ENCODE assay signal across 8 mouse cellular contexts in the genomic region with DNA sequence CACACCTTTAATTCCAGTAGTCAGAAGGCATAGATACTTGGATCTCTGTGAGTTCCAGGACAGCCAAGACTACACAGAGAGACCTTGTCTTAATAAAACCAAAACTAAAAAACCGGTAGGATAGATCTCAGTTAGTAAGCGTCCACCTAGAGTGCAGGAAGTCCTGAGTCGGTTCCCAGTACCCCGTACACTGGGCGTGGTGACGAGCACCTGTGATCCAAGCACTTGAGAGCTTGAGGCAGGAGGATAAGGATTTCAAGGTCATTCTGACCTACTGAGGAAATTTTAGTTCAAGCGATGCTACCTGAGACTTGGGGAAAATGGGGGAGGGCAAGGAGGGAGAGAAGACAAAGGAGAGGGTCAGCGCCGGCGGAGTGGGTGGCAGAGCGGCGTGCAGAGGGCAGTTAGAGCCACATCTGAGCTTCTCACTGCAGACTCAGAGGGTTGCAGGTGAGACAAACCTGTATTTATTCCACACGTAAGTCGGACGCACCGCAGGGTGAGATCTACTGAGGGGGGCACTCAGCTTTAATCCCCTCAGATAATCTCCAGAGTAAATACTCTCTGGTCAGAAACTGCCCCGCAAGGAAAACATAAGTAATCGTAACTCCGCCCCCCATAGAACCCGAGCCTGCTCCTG. TPM values are rescaled to one million over a fixed set of nuclear protein-coding genes. Genes with fewer than 3 reads are reported as not detected.
DNase-seq lines count a peak whose midpoint lies in the region; ATAC-seq and TF ChIP-seq lines count a peak whose summit lies in the region.

No protein-coding gene starts in this region.

- no peak for TF ChIP-seq CTCF in gastrocnemius, adult 2 months (IDR thresholded peaks at IDR 0.05)
- TF ChIP-seq CTCF in spleen, adult 2 months (IDR thresholded peaks at IDR 0.05; ENCODE audit: extremely low read depth, insufficient read depth, insufficient read length, insufficient replicate concordance): no peak

- ATAC-seq in liver, embryonic 11.5 days (replicated peaks; ENCODE audit: low FRiP score): no peak
- peak; percentile 17; the same call in 1 of the 2 replicates for ATAC-seq in stomach, embryonic 16.5 days (ENCODE audit: insufficient read depth, low FRiP score)

- no peaks in the 10 kb centered on the region; the same call in 1 of the 2 replicates for H3K4me1 ChIP-seq in spleen, adult 2 months (ENCODE audit: control insufficient read depth, insufficient read depth, insufficient read length)
- H3K4me1 ChIP-seq in liver, embryonic 11.5 days (replicated peaks; ENCODE audit: control insufficient read depth, insufficient read depth, low read length): 0 out of 2 replicates have a peak, but pooled peaks cover 4% of the 10 kb centered on the region
- H3K4me1 ChIP-seq in stomach, embryonic 16.5 days (ENCODE audit: control insufficient read depth, insufficient read depth, low read length): 0 out of 2 replicates have a peak, but pooled peaks cover 3% of the 10 kb centered on the region

- intact Hi-C loops in gastrocnemius, adult 2 months (cut with DNase I): no loop called here

- peak overlapping the region; percentile 76 for H3K4me2 ChIP-seq in liver, embryonic 11.5 days
- peak overlapping the region; percentile 61 for H3K4me2 ChIP-seq in stomach, embryonic 16.5 days (ENCODE audit: low read depth, low read length)

- H3K9me3 ChIP-seq in liver, embryonic 11.5 days (ENCODE audit: control insufficient read depth, low read length): no peaks in the 10 kb centered on the region
- no peaks in the 10 kb centered on the region for H3K9me3 ChIP-seq in stomach, embryonic 16.5 days (replicated peaks; ENCODE audit: control insufficient read depth, low read length)

- no peak for DNase-seq in gastrocnemius, adult 2 months
- DNase-seq in gastrocnemius, postnatal 25 days: no peak
- DNase-seq in spleen, adult 2 months (ENCODE audit: low read depth in 1 of 2, low spot score in 2 of 2): no peak
- no peak for DNase-seq in spleen, postnatal 36 days (ENCODE audit: low spot score in 2 of 2)
- DNase-seq in liver, embryonic 11.5 days (ENCODE audit: low spot score): no peak
- DNase-seq in adrenal gland, adult 18-20 months (ENCODE audit: low spot score in 2 of 2): no peak
- DNase-seq in urinary bladder, postnatal 14 days (ENCODE audit: low spot score): no peak

- H3K27ac ChIP-seq in gastrocnemius, adult 2 months: 0 out of 2 replicates have a peak overlapping the region, but pooled peaks have one; percentile 1
- no peak overlapping the region for H3K27ac ChIP-seq in spleen, adult 2 months (ENCODE audit: insufficient read depth, low read length)
- H3K27ac ChIP-seq in liver, embryonic 11.5 days (ENCODE audit: low read depth, low read length): no peak overlapping the region
- no peak overlapping the region for H3K27ac ChIP-seq in stomach, embryonic 16.5 days (ENCODE audit: low read length)

- H3K9ac ChIP-seq in liver, embryonic 11.5 days (ENCODE audit: low read depth, low read length): no peak overlapping the region; the same call in 1 of the 2 replicates
- peak overlapping the region; percentile 48 for H3K9ac ChIP-seq in stomach, embryonic 16.5 days (ENCODE audit: low read length)

- H3K36me3 ChIP-seq in spleen, adult 2 months (ENCODE audit: control insufficient read depth, insufficient read depth, low read length): no peaks in the 10 kb centered on the region
- H3K36me3 ChIP-seq in liver, embryonic 11.5 days (ENCODE audit: control insufficient read depth, insufficient read depth, low read length): no peaks in the 10 kb centered on the region
- no peaks in the 10 kb centered on the region for H3K36me3 ChIP-seq in stomach, embryonic 16.5 days (ENCODE audit: control insufficient read depth, insufficient read depth, low read length)

- H3K27me3 ChIP-seq in spleen, adult 2 months (ENCODE audit: control insufficient read depth, insufficient read depth, low read length): peaks cover 8% of the 10 kb centered on the region
- H3K27me3 ChIP-seq in liver, embryonic 11.5 days (replicated peaks; ENCODE audit: control insufficient read depth, insufficient read depth, low read length): peaks cover 24% of the 10 kb centered on the region
- H3K27me3 ChIP-seq in stomach, embryonic 16.5 days (ENCODE audit: control insufficient read depth, insufficient read depth, low read length): no peaks in the 10 kb centered on the region

- no peak for TF ChIP-seq POLR2A in spleen, adult 2 months (IDR thresholded peaks at IDR 0.05; ENCODE audit: low read depth, low read length)

- H3K4me3 ChIP-seq in gastrocnemius, adult 2 months: peak overlapping the region; percentile 71
- H3K4me3 ChIP-seq in spleen, adult 2 months (ENCODE audit: extremely low read depth, insufficient read depth, insufficient read length): peak overlapping the region; percentile 18; the same call in 1 of the 2 replicates
- peak overlapping the region; percentile 43 for H3K4me3 ChIP-seq in liver, embryonic 11.5 days (ENCODE audit: low read depth, low read length)
- peak overlapping the region; percentile 39 for H3K4me3 ChIP-seq in stomach, embryonic 16.5 days (replicated peaks; ENCODE audit: low read length)

- WGBS in spleen, adult 2 months: 8% methylated on average over 20 of the region's 20 CpGs
- 3% methylated on average over 20 of the region's 20 CpGs for WGBS in liver, embryonic 11.5 days
- WGBS in stomach, embryonic 16.5 days: 4% methylated on average over 20 of the region's 20 CpGs

RNA-seq across cellular contexts. Expression of a gene that starts 8.8 kb away (rescaled TPM):
- total RNA-seq in gastrocnemius, adult 2 months (2021): 10 to 100 TPM; 62.5 to 93.2 TPM
- 10 to 100 TPM; 65.8 to 77.9 TPM for total RNA-seq in gastrocnemius, postnatal 25 days (2021)
- 5.5 and 6.5 TPM in 2 replicates for polyA plus RNA-seq in spleen, adult 2 months (2012; rRNA removed)
- polyA plus RNA-seq in liver, embryonic 11.5 days (2014; fragmentation: Nextera tagmentation; extraction: Ambion mirVana): 17.3 and 18.9 TPM in 2 replicates
- 28.5 and 30.9 TPM in 2 replicates for polyA plus RNA-seq in stomach, embryonic 16.5 days (2015; fragmentation: Nextera tagmentation; extraction: Ambion mirVana)
- total RNA-seq in adrenal gland, adult 18-20 months (2021): 100 to 1,000 TPM; 107 to 121 TPM

Comparison
In these comparisons a context has a peak if more than half of its experiments do, and no peak if none do; other contexts are left out.
1. H3K4me3 ChIP-seq: peak in every context shown above with its lines; median percentile 71 in gastrocnemius, adult 2 months; 43 in liver, embryonic 11.5 days; 39 in stomach, embryonic 16.5 days; 18 in spleen, adult 2 months.